Mouse (Mus musculus): ENCODE measurements around the gene Pdzd2. TPM values are rescaled to one million over a fixed set of nuclear protein-coding genes. Genes with fewer than 3 reads are reported as not detected.

Gene Pdzd2
- polyA plus RNA-seq, 1 experiment from 2014 or later = 3.6 TPM

DNA sequence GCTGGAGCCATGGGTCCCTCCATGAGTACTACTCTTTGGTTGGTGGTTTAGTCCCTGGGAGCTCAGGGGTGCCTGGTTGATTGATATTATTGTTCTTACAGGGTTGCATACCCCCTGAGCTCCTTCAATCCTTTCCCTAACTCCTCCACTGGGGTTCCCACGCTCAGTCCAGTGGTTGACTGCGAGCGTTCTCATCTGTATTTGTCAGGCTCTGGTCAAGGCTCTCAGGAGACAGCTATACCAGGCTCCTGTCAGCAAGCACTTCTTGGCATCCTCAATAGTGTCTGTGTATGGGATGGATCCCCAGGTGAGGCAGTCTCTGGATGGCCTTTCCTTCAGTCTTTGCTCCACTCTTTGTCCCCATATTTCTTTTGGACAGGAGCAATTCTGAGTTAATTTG lies 392.8 kb downstream of the Pdzd2 start:
- Histone ChIP-seq H3K36me3 (replicated peaks) (peaks cover 86% of the 10 kb centered on the region), H3K4me3 (no peak overlapping the region), H3K9me3 (no peaks in the 10 kb centered on the region), H3K4me1 (no peaks in the 10 kb centered on the region), H3K27ac (replicated peaks) (no peak overlapping the region), H3K27me3 (replicated peaks; ENCODE audit: low read depth, poor library complexity, severe bottlenecking) (no peaks in the 10 kb centered on the region)
- no peak for DNase-seq (ENCODE audit: low spot score)
- WGBS = 97% methylated on average over 3 of the region's 3 CpGs

DNA sequence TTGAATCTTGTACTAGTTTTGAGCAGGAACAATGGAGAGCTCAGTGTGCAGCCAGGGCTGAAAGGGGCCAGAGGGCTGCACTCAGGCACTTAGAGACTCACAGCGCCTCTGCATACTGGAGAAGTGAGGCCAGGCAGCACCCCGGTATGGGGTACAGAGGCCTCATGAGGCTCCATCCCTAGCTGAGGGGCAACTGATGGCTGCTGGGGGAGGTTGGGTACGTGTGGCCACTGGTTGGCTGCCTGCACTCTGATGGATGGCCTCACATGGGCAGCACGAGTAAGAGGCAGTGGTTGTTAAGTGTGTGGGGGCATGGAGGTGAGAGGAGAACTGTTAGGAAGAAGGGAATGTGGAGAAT lies 398.3 kb downstream of the Pdzd2 start:
- 42% methylated on average over 4 of the region's 4 CpGs for WGBS
- Histone ChIP-seq H3K4me1 (peaks cover 9% of the 10 kb centered on the region), H3K4me3 (no peak overlapping the region), H3K27me3 (replicated peaks; ENCODE audit: low read depth, poor library complexity, severe bottlenecking) (no peaks in the 10 kb centered on the region), H3K27ac (replicated peaks) (peak overlapping the region; percentile 71), H3K9me3 (no peaks in the 10 kb centered on the region), H3K36me3 (replicated peaks) (peaks cover 51% of the 10 kb centered on the region)
- DNase-seq (ENCODE audit: low spot score) = peak; percentile 16

DNA sequence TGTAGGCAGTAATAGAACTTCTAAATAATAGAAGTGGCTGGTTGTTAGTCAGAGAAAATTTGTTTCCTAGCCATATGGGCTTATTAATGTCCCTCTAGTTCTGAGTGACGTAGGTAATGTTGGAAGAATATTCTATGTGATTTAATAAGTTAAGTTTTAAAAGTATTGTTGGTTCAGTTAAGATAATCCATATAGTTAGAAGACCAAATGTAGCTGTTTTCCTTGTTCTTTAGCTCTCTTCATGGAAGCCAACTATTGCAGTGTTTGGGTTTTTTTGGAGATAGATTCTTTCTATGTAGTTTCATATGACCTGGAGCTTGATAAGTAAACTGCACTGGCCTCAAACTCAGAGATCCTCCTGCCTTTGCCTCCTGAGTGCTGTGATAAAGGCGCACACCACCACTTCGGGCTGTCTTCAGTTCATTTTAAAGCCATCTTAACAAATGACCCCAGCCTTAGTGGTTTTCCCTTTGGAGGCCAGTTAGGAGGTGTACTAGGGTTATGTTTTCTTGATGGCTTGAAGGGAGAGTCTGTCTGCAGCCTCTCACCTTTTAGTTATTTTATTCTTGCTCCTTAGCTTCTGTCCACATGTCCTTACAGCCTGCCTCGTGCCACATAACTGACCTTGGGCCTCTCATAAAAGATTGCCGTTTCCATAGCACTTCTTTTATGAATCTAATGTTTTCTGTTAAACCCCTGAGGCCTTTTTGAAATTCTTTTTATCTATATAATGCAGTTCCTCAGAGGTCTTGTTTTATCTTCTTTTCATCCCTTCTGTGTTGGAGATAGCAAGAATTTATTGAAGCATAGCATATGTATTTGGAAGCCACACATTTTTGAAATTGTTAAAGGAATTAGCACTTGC lies 399.0 kb downstream of the Pdzd2 start:
- no peaks in the 10 kb centered on the region for H3K9me3 ChIP-seq
- H3K4me1 ChIP-seq = peaks cover 9% of the 10 kb centered on the region
- H3K27ac ChIP-seq (replicated peaks) = no peak overlapping the region
- DNase-seq (ENCODE audit: low spot score) = no peak
- H3K4me3 ChIP-seq = no peak overlapping the region
- peaks cover 45% of the 10 kb centered on the region for H3K36me3 ChIP-seq (replicated peaks)
- no peaks in the 10 kb centered on the region for H3K27me3 ChIP-seq (replicated peaks; ENCODE audit: low read depth, poor library complexity, severe bottlenecking)
- 69% methylated on average over 5 of the region's 5 CpGs for WGBS

DNA sequence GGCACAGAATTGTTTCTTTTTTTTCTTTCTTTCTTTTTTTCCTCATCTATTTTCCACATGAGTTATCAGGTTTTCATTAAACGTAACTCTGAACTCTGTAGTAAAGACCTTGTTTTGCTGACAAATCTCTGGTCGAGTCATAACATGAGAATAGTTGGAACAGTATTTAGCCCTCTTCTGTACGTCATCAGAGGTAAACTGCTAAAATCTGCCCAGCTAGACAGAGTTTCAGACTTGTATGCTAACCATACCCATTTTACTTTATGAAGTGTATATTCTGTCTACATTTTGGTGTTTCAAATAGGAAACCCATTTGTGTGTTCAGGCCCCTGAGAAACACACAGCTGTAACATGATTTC lies 402.0 kb downstream of the Pdzd2 start:
- H3K9me3 ChIP-seq = no peaks in the 10 kb centered on the region
- no peaks in the 10 kb centered on the region for H3K27me3 ChIP-seq (replicated peaks; ENCODE audit: low read depth, poor library complexity, severe bottlenecking)
- H3K27ac ChIP-seq (replicated peaks) = no peak overlapping the region
- DNase-seq (ENCODE audit: low spot score) = no peak
- peaks cover 15% of the 10 kb centered on the region for H3K36me3 ChIP-seq (replicated peaks)
- H3K4me3 ChIP-seq = no peak overlapping the region
- WGBS = 94% methylated on average over 3 of the region's 3 CpGs
- H3K4me1 ChIP-seq = peaks cover 9% of the 10 kb centered on the region

DNA sequence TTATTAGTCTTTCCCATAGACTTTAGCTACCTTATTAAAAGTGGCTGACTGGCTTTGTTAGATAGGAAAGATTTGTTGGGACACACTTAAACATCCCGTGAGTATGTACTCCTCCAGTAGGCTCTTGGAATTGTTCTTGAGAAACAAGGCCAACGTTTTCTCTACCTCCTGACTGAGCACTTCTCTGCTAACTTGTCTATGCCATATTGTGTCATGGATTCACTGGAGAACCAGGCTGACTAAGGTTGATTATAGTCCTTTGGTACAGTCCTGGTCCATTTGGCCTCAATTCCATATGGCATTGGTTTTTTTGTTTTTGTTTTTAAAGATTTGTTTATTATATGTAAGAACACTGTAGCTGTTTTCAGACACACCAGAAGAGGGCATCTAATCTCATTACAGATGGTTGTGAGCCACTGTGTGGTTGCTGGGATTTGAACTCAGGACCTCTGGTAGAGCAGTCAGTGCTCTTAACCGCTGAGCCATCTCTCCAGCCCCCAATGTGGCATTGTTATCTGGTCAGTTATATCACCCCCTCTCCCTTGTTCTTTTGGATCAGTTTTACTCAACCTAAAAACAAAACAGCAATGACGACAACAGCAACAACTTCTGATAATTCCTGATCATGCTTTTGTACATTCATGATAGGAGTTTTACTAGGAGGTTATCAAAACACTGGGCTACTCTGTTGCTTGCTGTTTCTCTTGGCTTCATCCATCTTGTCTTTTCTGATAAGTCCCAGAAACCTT lies 402.5 kb downstream of the Pdzd2 start:
- Histone ChIP-seq H3K36me3 (replicated peaks) (peaks cover 10% of the 10 kb centered on the region), H3K27ac (replicated peaks) (no peak overlapping the region)

DNA sequence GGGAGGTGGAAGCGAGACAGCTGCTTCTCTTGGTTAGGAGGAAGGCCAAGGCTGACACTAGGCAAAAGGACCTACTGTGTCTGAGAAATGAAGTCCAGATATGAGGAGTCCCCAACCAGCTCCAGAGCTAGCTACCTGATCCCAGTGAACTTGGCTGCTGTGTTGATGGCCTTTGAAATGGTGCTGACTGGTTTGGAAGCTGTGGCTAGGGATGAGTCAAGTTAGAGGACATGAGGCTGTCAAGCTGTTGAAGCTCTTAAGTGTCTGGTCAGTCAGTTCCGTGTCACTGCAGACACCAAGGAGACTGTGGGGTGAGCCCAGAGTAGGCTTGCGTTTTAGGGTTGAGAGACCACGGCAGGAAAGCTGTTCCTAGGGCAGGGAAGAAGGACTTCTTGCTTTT lies 405.3 kb downstream of the Pdzd2 start:
- Histone ChIP-seq H3K9me3 (no peaks in the 10 kb centered on the region), H3K27ac (replicated peaks) (no peak overlapping the region), H3K27me3 (replicated peaks; ENCODE audit: low read depth, poor library complexity, severe bottlenecking) (no peaks in the 10 kb centered on the region), H3K4me3 (no peak overlapping the region), H3K36me3 (replicated peaks) (no peaks in the 10 kb centered on the region), H3K4me1 (no peaks in the 10 kb centered on the region)
- no peak for DNase-seq (ENCODE audit: low spot score)
- 86% methylated on average over 4 of the region's 4 CpGs for WGBS

More for the DNA sequence above, 402.5 kb downstream of the Pdzd2 start:
- 90% methylated on average over 4 of the region's 4 CpGs for WGBS
- peaks cover 9% of the 10 kb centered on the region for H3K4me1 ChIP-seq
- no peaks in the 10 kb centered on the region for H3K9me3 ChIP-seq
- no peak for DNase-seq (ENCODE audit: low spot score)
- H3K27me3 ChIP-seq (replicated peaks; ENCODE audit: low read depth, poor library complexity, severe bottlenecking) = no peaks in the 10 kb centered on the region
- H3K4me3 ChIP-seq = no peak overlapping the region

DNA sequence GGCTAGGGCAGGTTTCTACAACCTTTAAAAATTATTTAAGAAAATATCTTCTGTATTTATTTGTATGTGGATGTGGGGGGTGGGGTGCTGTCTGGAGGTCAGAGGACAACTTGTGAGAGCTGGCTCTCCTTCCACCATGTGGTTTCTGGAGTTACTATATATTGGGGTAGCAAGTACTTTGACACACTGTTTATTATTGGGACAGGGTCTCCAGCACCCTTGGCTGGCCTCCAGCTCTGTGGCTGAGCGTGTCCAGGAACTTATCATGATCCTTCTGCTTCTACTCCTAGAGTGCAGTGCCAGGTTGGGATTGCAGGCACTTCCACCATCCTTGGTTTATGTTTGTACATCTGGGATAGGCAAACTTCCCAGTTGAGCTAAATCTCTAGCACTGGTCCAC lies 408.4 kb downstream of the Pdzd2 start:
- DNase-seq (ENCODE audit: low spot score) = no peak
- 86% methylated on average over 1 of the region's 1 CpGs for WGBS
- H3K4me3 ChIP-seq = no peak overlapping the region

DNA sequence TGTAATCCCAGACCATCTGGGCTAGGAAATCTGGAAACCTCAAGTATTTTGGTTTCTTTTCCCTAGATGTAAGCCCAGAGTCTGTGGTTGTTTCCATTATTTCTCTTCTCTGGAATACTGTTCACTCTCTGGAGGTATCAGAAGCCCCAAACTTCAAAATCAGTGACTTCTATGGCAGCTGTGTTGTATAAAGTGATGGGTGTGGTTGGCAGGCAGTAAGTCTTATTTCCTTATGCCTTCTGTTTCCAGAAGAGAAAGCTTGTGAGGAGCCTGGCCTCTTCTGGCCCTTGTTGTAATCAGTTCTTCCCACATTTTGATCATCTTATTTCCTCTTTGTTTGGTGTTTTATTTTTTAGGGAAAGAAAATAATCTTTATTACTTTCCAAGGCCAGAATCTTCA lies 408.8 kb downstream of the Pdzd2 start:
- H3K27ac ChIP-seq (replicated peaks) = no peak overlapping the region

More for the DNA sequence above, 408.4 kb downstream of the Pdzd2 start:
- H3K27ac ChIP-seq (replicated peaks) = no peak overlapping the region
- H3K27me3 ChIP-seq (replicated peaks; ENCODE audit: low read depth, poor library complexity, severe bottlenecking) = no peaks in the 10 kb centered on the region
- no peaks in the 10 kb centered on the region for H3K9me3 ChIP-seq
- H3K36me3 ChIP-seq (replicated peaks) = peaks cover 10% of the 10 kb centered on the region
- no peaks in the 10 kb centered on the region for H3K4me1 ChIP-seq

DNA sequence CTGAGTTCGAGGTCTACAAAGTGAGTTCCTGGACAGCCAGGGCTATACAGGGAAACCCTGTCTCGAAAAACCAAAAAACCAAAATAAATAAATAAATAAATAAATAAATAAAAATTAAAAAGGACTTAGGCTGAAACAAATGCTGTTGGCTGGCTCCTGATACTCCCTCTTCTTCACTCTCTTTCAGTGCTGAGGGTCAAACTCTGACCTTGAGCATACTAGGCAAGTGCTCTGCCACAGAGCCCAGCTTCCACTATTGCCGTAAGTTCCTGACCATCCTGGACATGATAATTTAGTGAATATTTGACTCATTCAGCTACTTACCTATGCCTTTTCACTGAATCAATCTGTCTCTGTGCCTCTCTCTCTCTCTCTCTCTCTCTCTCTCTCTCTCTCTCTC lies 409.3 kb downstream of the Pdzd2 start:
- Histone ChIP-seq H3K36me3 (replicated peaks) (peaks cover 19% of the 10 kb centered on the region), H3K9me3 (no peaks in the 10 kb centered on the region), H3K4me1 (0 out of 2 replicates have a peak, but pooled peaks cover 3% of the 10 kb centered on the region), H3K4me3 (no peak overlapping the region), H3K27me3 (replicated peaks; ENCODE audit: low read depth, poor library complexity, severe bottlenecking) (no peaks in the 10 kb centered on the region), H3K27ac (replicated peaks) (no peak overlapping the region)
- DNase-seq (ENCODE audit: low spot score) = no peak
- WGBS = 92% methylated on average over 3 of the region's 3 CpGs

More for the DNA sequence above, 408.8 kb downstream of the Pdzd2 start:
- H3K27me3 ChIP-seq (replicated peaks; ENCODE audit: low read depth, poor library complexity, severe bottlenecking) = no peaks in the 10 kb centered on the region
- DNase-seq (ENCODE audit: low spot score) = no peak
- H3K4me1 ChIP-seq = 0 out of 2 replicates have a peak, but pooled peaks cover 3% of the 10 kb centered on the region
- H3K4me3 ChIP-seq = no peak overlapping the region
- no peaks in the 10 kb centered on the region for H3K9me3 ChIP-seq
- H3K36me3 ChIP-seq (replicated peaks) = peaks cover 14% of the 10 kb centered on the region

DNA sequence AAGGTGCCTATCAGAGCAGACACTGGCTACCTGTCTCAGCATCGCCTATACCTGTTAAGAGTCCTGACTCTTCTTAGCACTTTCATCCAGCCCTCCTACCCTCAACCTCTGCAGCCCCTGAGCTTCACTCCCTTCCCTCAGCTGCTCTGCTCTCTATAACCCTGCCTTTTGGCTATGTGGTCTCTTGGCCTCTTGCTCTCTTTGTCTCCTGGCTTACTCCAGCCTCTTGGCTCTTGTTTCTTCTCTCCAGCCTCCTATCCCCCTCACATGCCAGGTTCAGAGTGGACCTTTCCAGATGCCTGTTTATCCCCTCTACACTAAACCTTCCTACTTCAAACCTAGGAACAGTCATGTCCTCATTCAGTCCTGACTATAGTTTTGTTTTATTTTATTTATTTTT lies 415.4 kb downstream of the Pdzd2 start:
- no peak overlapping the region for H3K27ac ChIP-seq (replicated peaks)
- WGBS = 87% methylated on average over 1 of the region's 1 CpGs
- DNase-seq (ENCODE audit: low spot score) = no peak
- peaks cover 28% of the 10 kb centered on the region for H3K36me3 ChIP-seq (replicated peaks)
- H3K9me3 ChIP-seq = no peaks in the 10 kb centered on the region
- H3K4me3 ChIP-seq = 0 out of 2 replicates have a peak overlapping the region, but pooled peaks have one; percentile 17
- peaks cover 20% of the 10 kb centered on the region for H3K4me1 ChIP-seq
- peaks cover 8% of the 10 kb centered on the region for H3K27me3 ChIP-seq (replicated peaks; ENCODE audit: low read depth, poor library complexity, severe bottlenecking)

DNA sequence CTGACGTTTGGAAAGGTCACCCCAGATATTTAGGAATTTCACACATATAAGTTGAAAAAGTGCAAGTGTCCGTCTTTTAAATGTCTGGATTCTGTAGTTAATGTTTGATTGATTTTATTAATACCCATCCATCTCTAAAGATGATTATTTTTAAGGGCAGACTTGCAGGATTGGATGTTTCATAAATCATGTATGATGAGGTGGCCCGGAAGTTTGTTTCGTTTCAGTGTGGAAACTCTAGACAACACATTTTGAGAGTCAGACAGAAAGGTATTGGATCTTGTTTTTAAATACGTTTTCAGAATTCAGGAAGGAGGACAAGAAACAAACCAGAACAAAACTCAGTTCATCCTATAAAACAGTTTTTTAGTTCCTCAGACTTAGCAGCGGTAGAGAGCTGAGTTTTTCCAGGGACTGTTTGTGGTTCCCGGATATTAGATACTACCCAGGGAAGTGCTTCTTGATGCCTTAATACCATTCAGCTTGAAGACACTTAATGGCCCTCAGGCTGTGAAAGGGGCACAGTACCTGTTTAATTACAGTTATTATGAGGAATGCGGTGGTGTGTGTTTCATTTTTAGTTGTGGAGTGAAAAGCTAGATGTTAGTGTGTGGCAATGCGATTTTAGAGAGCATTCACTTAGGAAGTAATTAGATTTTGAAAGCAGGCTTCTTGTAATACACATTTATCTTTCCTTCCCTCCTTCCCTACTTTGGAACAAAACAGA lies 416.9 kb downstream of the Pdzd2 start:
- H3K9me3 ChIP-seq = no peaks in the 10 kb centered on the region
- DNase-seq (ENCODE audit: low spot score) = no peak
- H3K4me1 ChIP-seq = peaks cover 20% of the 10 kb centered on the region
- WGBS = 23% methylated on average over 9 of the region's 9 CpGs
- peaks cover 25% of the 10 kb centered on the region for H3K36me3 ChIP-seq (replicated peaks)
- peak overlapping the region; percentile 99 for H3K4me3 ChIP-seq
- peaks cover 19% of the 10 kb centered on the region for H3K27me3 ChIP-seq (replicated peaks; ENCODE audit: low read depth, poor library complexity, severe bottlenecking)
- no peak overlapping the region for H3K27ac ChIP-seq (replicated peaks)

DNA sequence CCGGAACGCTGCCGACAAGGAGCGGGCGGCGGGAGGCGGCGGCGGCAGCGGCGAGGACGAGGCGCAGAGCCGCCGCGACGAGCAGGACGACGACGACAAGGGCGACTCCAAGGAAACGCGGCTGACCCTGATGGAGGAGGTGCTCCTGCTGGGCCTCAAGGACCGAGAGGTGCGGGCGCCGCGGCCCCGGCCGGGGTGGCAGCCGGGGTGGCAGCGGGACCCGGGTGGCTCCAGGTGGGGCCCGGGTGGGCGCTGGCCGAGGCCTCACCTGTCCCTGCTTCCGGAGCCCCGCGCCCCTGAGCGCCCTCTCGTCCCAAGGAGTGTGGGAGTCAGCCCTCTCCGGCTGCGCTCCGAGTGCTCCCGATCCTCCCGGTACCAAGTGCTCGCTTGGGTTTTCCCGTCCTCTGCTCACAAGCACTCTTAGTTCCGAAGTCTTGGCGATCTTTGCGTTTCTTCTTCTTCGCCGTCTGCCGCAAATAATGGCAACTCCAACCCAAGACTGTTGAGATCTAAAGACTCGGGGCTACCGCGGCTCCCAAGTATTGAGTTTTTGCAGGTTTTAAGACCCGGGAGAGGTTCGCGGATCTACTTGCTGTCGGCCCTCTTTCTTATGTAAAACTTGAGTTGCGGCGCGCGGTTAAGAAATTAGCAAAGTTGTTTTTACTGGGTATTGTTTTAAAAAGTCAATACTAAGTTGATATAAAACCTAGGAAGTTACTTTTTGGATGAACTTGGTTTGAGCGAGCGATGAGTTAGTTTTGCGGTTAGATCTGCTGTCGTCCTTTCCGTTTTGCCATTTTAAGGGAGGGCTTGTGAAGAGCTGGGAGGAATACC lies 417.7 kb downstream of the Pdzd2 start, which contains the start of gene 1810049J17Rik:
1810049J17Rik (minus strand) TSS at position 112 of the 834 bp plus-strand sequence.
- peaks cover 20% of the 10 kb centered on the region for H3K4me1 ChIP-seq
- DNase-seq (ENCODE audit: low spot score) = peak; percentile 72
- H3K9me3 ChIP-seq = no peaks in the 10 kb centered on the region
- peaks cover 19% of the 10 kb centered on the region for H3K27me3 ChIP-seq (replicated peaks; ENCODE audit: low read depth, poor library complexity, severe bottlenecking)
- H3K36me3 ChIP-seq (replicated peaks) = peaks cover 19% of the 10 kb centered on the region
- peak within 1 kb of the TSS; percentile 97 for H3K27ac ChIP-seq (replicated peaks)
- WGBS = under 1% methylated on average over 70 of the region's 70 CpGs
- peak within 1 kb of the TSS; percentile 99 for H3K4me3 ChIP-seq

Measured in embryonic facial prominence, embryonic 10.5 days (tissue).